Mouse (Mus musculus) bone marrow, adult 2 months (tissue): ENCODE measurements around the gene AL607142.1.

Source experiments
- CTCF ChIP-seq: fragments of 200-500 bp; IDR thresholded peaks from 2 replicates; pipeline ENCODE4 v1.5.1; 2011; ENCODE audit warnings: low read length, control low read depth; ENCODE audit not compliant: control insufficient read depth, insufficient read depth
- POLR2A ChIP-seq: fragments of 200-500 bp; IDR thresholded peaks from 2 replicates; pipeline ENCODE4 v1.6.1; 2011; ENCODE audit warnings: low read depth, mild to moderate bottlenecking, control low read depth, low read length, borderline replicate concordance; ENCODE audit not compliant: control insufficient read depth

DNA sequence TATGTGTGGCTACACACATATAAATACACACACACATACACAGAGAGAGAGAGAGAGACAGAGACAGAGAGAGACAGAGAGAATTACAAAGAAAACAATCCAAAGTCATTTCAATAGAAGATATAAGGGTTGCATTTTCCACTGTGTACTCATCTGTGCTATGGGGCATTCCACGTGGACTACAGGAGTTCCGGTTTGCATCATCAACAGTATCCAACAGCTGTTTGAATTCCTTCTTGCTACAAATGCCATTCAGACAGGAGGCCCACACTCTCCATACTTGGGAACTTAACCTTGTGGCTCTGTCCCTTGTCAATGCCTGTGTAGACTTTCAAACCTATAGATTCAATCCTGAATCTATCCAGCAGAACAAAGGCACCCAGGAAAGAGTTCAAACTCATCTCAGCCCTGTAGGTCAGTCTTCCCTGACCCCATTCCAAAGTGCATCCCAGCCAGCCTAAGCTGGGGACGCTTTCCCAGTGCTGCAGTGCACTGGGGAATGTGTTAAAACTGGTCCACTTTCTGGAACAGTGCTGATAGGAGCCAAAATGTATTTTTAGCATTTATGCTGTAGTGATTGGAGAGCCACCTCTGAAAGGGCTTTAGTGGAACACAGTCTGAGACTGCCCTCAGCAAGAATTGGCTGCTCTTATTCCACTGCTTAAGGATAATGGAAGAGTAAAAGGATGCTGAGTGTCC, 4.2 kb downstream of the AL607142.1 start:
- TF ChIP-seq CTCF (no peak), POLR2A (no peak)
